ENCODE assay signal across 17 mouse cellular contexts in the genomic region with DNA sequence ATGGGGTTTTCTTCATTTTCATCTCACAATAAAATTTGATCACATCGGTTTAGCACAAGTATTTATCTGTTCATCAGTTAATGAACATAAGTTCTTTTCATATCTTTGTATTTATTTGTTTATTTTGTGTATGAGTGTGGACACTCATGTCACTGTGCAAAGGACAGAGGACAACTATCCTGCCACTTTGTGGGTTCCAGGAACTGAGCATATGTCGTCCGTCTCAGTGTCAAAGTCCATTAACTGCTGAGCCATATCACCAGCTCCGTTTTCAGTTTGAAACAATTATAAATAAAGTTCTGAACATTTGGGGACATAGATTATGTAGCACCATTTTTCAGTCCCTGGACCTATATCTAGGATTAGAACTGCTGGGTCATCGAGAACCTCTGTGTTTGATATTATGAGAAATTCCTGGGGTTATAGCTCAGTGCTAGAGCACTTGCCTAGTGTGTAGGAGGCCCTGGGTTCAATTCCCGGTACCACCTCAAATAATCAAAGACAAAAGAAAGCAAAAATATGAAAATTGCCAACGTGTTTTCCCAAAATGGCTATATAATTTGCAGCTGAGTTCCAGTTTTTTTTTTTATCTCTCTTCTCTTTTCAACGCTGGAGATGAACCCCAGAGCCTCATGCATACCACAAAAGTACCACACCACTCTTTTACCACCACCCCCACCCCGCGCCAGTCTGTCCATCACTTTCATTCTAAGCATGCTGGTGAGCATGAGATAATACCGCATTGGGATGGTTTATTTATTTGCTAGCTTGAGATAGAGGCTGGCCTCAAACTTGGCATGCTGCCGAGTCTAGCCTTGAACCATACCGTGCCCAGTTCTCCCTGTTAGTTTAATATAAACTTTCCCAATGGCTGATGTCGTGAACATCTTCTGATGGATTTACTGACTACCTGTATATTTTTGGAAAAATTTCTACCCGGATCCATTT. TPM values are rescaled to one million over a fixed set of nuclear protein-coding genes. Genes with fewer than 3 reads are reported as not detected.
DNase-seq lines count a peak whose midpoint lies in the region; ATAC-seq lines count a peak whose summit lies in the region.
"Had no signal": no experiment of that assay in that cellular context is flagged by ENCODE, and none has a peak within 500 bp of the region (broad histone marks: within the 10 kb centered on the region; RNA-seq: fewer than 3 reads in every experiment).

No protein-coding gene starts in this region.

- no peaks in the 10 kb centered on the region for H3K36me3 ChIP-seq in liver, embryonic 12.5 days
- H3K36me3 ChIP-seq in forebrain, embryonic 11.5 days (ENCODE audit: control insufficient read depth, insufficient read depth, low read length): no peaks in the 10 kb centered on the region
- H3K36me3 ChIP-seq: limb, embryonic 15.5 days had no signal

- no peak overlapping the region for H3K9ac ChIP-seq in liver, embryonic 12.5 days
- H3K9ac ChIP-seq in forebrain, embryonic 11.5 days (ENCODE audit: low read length): no peak overlapping the region
- H3K9ac ChIP-seq: limb, embryonic 15.5 days; neural tube, embryonic 12.5 days had no signal

- no peaks in the 10 kb centered on the region for H3K9me3 ChIP-seq in liver, embryonic 12.5 days (replicated peaks)
- no peaks in the 10 kb centered on the region for H3K9me3 ChIP-seq in forebrain, embryonic 11.5 days (ENCODE audit: control insufficient read depth, low read length)
- H3K9me3 ChIP-seq: limb, embryonic 15.5 days had no signal

- peak overlapping the region; percentile 37 for H3K4me2 ChIP-seq in liver, embryonic 12.5 days
- no peak overlapping the region for H3K4me2 ChIP-seq in forebrain, embryonic 11.5 days (ENCODE audit: low read depth, low read length, severe bottlenecking)
- H3K4me2 ChIP-seq: heart, embryonic 11.5 days; limb, embryonic 15.5 days; neural tube, embryonic 12.5 days had no signal

- H3K4me1 ChIP-seq in liver, embryonic 12.5 days: peaks cover 80% of the 10 kb centered on the region
- H3K4me1 ChIP-seq in forebrain, embryonic 11.5 days (replicated peaks; ENCODE audit: control insufficient read depth, insufficient read depth, low read length): peaks cover 3% of the 10 kb centered on the region; the same call in 1 of the 2 replicates

- H3K4me3 ChIP-seq in liver, embryonic 12.5 days: no peak overlapping the region
- H3K4me3 ChIP-seq in forebrain, embryonic 11.5 days (ENCODE audit: low read depth, low read length): no peak overlapping the region
- H3K4me3 ChIP-seq: limb, embryonic 15.5 days; neural tube, embryonic 12.5 days had no signal

- peak overlapping the region; percentile 66 for H3K27ac ChIP-seq in liver, embryonic 12.5 days
- H3K27ac ChIP-seq in forebrain, embryonic 11.5 days (ENCODE audit: low read depth, low read length): no peak overlapping the region
- H3K27ac ChIP-seq: limb, embryonic 15.5 days; macrophage; neural tube, embryonic 12.5 days had no signal

- 40% methylated on average over 15 of the region's 15 CpGs for WGBS in liver, embryonic 12.5 days (ENCODE audit: insufficient replicate concordance)
- 94% methylated on average over 15 of the region's 15 CpGs for whole genome bisulfite sequencing in forebrain, embryonic 11.5 days

- DNase-seq in spleen, adult 12 weeks (ENCODE audit: low spot score): peak; percentile 71
- no peak for DNase-seq in spleen, adult 18-20 months
- DNase-seq in c-Kit-positive CD71-positive TER-119-positive erythroid progenitor cells, embryonic 14.5 days (ENCODE audit: low spot score): peak; percentile 70
- DNase-seq in spleen, postnatal 36 days (ENCODE audit: low spot score in 2 of 2): peak; percentile 35 to 68
- no peak for DNase-seq in forebrain, embryonic 11.5 days (ENCODE audit: low spot score)
- DNase-seq in layer of hippocampus, postnatal 10 days (ENCODE audit: low spot score in 2 of 2): no peak
- DNase-seq: cerebellum, adult 11 months; gastrocnemius, postnatal 14 days; kidney, adult 8-10 months; retina, postnatal 1 day; thymus, postnatal 14 days had no signal

- no peaks in the 10 kb centered on the region for H3K27me3 ChIP-seq in liver, embryonic 12.5 days (replicated peaks)
- H3K27me3 ChIP-seq in forebrain, embryonic 11.5 days (ENCODE audit: control insufficient read depth, insufficient read depth, low read length): no peaks in the 10 kb centered on the region
- H3K27me3 ChIP-seq: limb, embryonic 15.5 days; neural tube, embryonic 12.5 days had no signal

- ATAC-seq in liver, embryonic 12.5 days: peak; percentile 88
- no peak for ATAC-seq in inflammation-experienced regulatory T-cells, adult 6 months
- ATAC-seq in forebrain, embryonic 11.5 days (replicated peaks; ENCODE audit: low FRiP score): no peak

RNA-seq across cellular contexts. Expression of gene C530008M17Rik, which starts 28.6 kb away (rescaled TPM):
- 12.2 and 13.9 TPM in 2 replicates for polyA plus RNA-seq in liver, embryonic 12.5 days (2016; fragmentation: Nextera tagmentation; extraction: Ambion mirVana)
- 1 to 10 TPM in 1 of 3 experiments, under 1 TPM in 2; 0.34 to 1.8 (median 0.58) TPM for polyA plus RNA-seq in inflammation-experienced regulatory T-cells, adult 6 months (2017; shearing (Covaris generic))
- 39.8 and 40.6 TPM in 2 replicates for polyA plus RNA-seq in forebrain, embryonic 11.5 days (2014; fragmentation: Nextera tagmentation; extraction: Ambion mirVana)
- total RNA-seq in layer of hippocampus, postnatal 10 days (2021): 100 to 1,000 TPM; 197 to 205 TPM

Comparison
In these comparisons a context has a peak if more than half of its experiments do, and no peak if none do; other contexts are left out.
1. DNase-seq: peak in spleen, adult 12 weeks (single experiment), c-Kit-positive CD71-positive TER-119-positive erythroid progenitor cells, embryonic 14.5 days (single experiment) and spleen, postnatal 36 days (2 of 2); none in spleen, adult 18-20 months (0 of 2), forebrain, embryonic 11.5 days (single experiment) and layer of hippocampus, postnatal 10 days (0 of 2).